Mouse (Mus musculus) erythroblast, embryonic 14.5 days (primary cell): Measurements from ENCODE around the gene Cutc.

Experiments used
- GATA1 ChIP-seq: IDR thresholded peaks from 2 replicates; pipeline ENCODE4 v1.6.1; 2012; ENCODE audit warnings: low read length, inconsistent platforms, mixed read lengths
- TAL1 ChIP-seq: IDR thresholded peaks from 3 replicates; pipeline ENCODE4 v1.6.1; 2012; ENCODE audit warnings: low read length, inconsistent platforms, mixed read lengths

DNA sequence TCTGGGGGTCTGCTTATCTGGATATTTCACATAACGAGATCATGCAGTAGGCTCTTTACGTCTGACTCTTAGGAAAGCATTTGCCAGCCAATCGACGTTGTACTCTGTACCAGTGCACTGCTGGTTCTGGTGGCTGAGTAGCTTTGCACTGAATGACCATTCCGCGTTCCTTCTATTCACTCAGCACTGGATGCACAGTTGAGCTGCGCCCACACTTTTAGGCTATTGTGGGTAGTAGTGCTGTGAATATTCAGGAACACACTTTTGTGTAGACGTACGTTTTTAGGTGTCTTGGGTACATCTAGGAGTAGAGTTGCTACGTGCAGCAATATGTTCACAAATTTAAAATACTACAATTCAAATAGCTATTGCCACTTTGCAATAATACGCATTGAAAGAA, 32.7 kb upstream of the Cutc start:
- TF ChIP-seq TAL1 = no peak
- TF ChIP-seq GATA1 = no peak
